Mouse (Mus musculus) MEL (cell line): Measurements from ENCODE around the gene Sema3e. TPM values are rescaled to one million over a fixed set of nuclear protein-coding genes. Genes with fewer than 3 reads are reported as not detected.

Experiments
- DNase-seq: peaks from one replicate; pipeline ENCODE4 v3.0.0; 2011; ENCODE audit warnings: low read depth, low spot score
- H3K27ac ChIP-seq: 2 replicates; pipeline ENCODE4 v1.5.1; 2012; ENCODE audit warnings: low read depth, mild to moderate bottlenecking, control low read depth, low read length, moderate library complexity; ENCODE audit not compliant: control insufficient read depth
- H3K27me3 ChIP-seq, 2 experiments: fragments of 150-350 bp in 1 of 2; sonication (generic) in 1 of 2; 2 replicates each; pipeline ENCODE4 v1.6.1; 2012; ENCODE audit warnings: low read length in 2 of 2, mild to moderate bottlenecking in 2 of 2, improper control_type of control experiment in 1 of 2, moderate library complexity in 1 of 2; ENCODE audit not compliant: insufficient read depth in 2 of 2, control insufficient read depth in 1 of 2
- H3K36me3 ChIP-seq, 2 experiments: 2 replicates each; pipeline ENCODE4 v1.6.1; 2012 to 2014; ENCODE audit warnings: low read length in 2 of 2, improper control_type of control experiment in 1 of 2, inconsistent platforms in 1 of 2, mild to moderate bottlenecking in 1 of 2; ENCODE audit not compliant: insufficient read depth in 2 of 2, control insufficient read depth in 1 of 2
- H3K4me1 ChIP-seq, 2 experiments: fragments of 150-350 bp in 1 of 2; sonication (generic) in 1 of 2; 2 replicates each; pipeline ENCODE4 v1.6.1; 2012; ENCODE audit warnings: low read length in 2 of 2, improper control_type of control experiment in 1 of 2, mild to moderate bottlenecking in 1 of 2; ENCODE audit not compliant: insufficient read depth in 2 of 2, control insufficient read depth in 1 of 2
- H3K4me3 ChIP-seq, 2 experiments: fragments of 150-350 bp in 1 of 2; sonication (generic) in 1 of 2; 2 replicates each; pipeline ENCODE4 v1.5.1; 2012; ENCODE audit warnings: low read depth in 2 of 2, low read length in 2 of 2, mild to moderate bottlenecking in 2 of 2, moderate library complexity in 2 of 2, control low read depth in 1 of 2, improper control_type of control experiment in 1 of 2; ENCODE audit not compliant: control insufficient read depth in 1 of 2, insufficient read depth in 1 of 2
- H3K79me2 ChIP-seq: 2 replicates; pipeline ENCODE4 v1.6.1; 2012; ENCODE audit warnings: mild to moderate bottlenecking, low read length, moderate library complexity; ENCODE audit not compliant: control insufficient read depth, poor library complexity, insufficient read depth
- H3K9ac ChIP-seq: 2 replicates; pipeline ENCODE4 v1.6.1; 2012; ENCODE audit warnings: low read depth, mild to moderate bottlenecking, control low read depth, low read length, moderate library complexity; ENCODE audit not compliant: control insufficient read depth, poor library complexity, severe bottlenecking
- H3K9me3 ChIP-seq: fragments of 150-350 bp; sonication (generic); replicated peaks from 2 replicates; pipeline ENCODE4 v1.6.1; 2012; ENCODE audit warnings: mild to moderate bottlenecking, low read length, improper control_type of control experiment, moderate library complexity; ENCODE audit not compliant: insufficient read depth
- CHD1 ChIP-seq: IDR thresholded peaks from 2 replicates; pipeline ENCODE4 v1.6.1; 2012; ENCODE audit warnings: low read depth, mild to moderate bottlenecking, inconsistent platforms, low read length, improper control_type of control experiment
- CTCF ChIP-seq, 3 experiments: IDR thresholded peaks in 2 of 3; conservative IDR thresholded peaks in 1 of 3; 2 replicates each; pipeline ENCODE4 v1.5.1; 2011 to 2012; ENCODE audit warnings: low read length in 3 of 3, low read depth in 2 of 3, mild to moderate bottlenecking in 2 of 3, improper control_type of control experiment in 1 of 3, inconsistent platforms in 1 of 3, mixed read lengths in 1 of 3, moderate library complexity in 1 of 3; ENCODE audit not compliant: control insufficient read depth in 1 of 3, insufficient read depth in 1 of 3, poor library complexity in 1 of 3, severe bottlenecking in 1 of 3
- EP300 ChIP-seq, 2 experiments: IDR thresholded peaks; 2 replicates each; pipeline ENCODE4 v1.6.1; 2011; ENCODE audit warnings: improper control_type of control experiment in 2 of 2, low read length in 2 of 2, low read depth in 1 of 2, mild to moderate bottlenecking in 1 of 2
- ETS1 ChIP-seq: IDR thresholded peaks from 2 replicates; pipeline ENCODE4 v1.6.1; 2012; ENCODE audit warnings: low read depth, mild to moderate bottlenecking, inconsistent platforms, low read length, improper control_type of control experiment, moderate library complexity
- HCFC1 ChIP-seq: IDR thresholded peaks from 2 replicates; pipeline ENCODE4 v1.6.1; 2012; ENCODE audit warnings: low read depth, mild to moderate bottlenecking, inconsistent platforms, low read length, improper control_type of control experiment, moderate library complexity
- JUND ChIP-seq: IDR thresholded peaks from 2 replicates; pipeline ENCODE4 v1.6.1; 2011; ENCODE audit warnings: low read depth, mild to moderate bottlenecking, improper control_type of control experiment, low read length
- MAFK ChIP-seq: IDR thresholded peaks from 2 replicates; pipeline ENCODE4 v1.6.1; 2011; ENCODE audit warnings: low read depth, mild to moderate bottlenecking, low read length, improper control_type of control experiment, borderline replicate concordance
- MAX ChIP-seq: IDR thresholded peaks from 2 replicates; pipeline ENCODE4 v1.6.1; 2011; ENCODE audit warnings: low read length, improper control_type of control experiment
- MEF2A ChIP-seq: IDR thresholded peaks from 2 replicates; pipeline ENCODE4 v1.6.1; 2014; ENCODE audit warnings: low read depth, mild to moderate bottlenecking, inconsistent platforms, low read length, improper control_type of control experiment; ENCODE audit not compliant: poor library complexity, insufficient replicate concordance, severe bottlenecking; ENCODE audit errors: extremely low read depth
- MXI1 ChIP-seq: IDR thresholded peaks from 2 replicates; pipeline ENCODE4 v1.6.1; 2011; ENCODE audit warnings: mild to moderate bottlenecking, low read depth, low read length, improper control_type of control experiment
- NELFE ChIP-seq: IDR thresholded peaks from 2 replicates; pipeline ENCODE4 v1.6.1; 2011; ENCODE audit warnings: low read depth, low read length, improper control_type of control experiment
- POLR2AphosphoS2 ChIP-seq: IDR thresholded peaks from 2 replicates; pipeline ENCODE4 v1.6.1; 2011; ENCODE audit warnings: low read length, improper control_type of control experiment
- POLR2AphosphoS5 ChIP-seq: IDR thresholded peaks from 2 replicates; pipeline ENCODE4 v1.6.1; 2012; ENCODE audit warnings: low read depth, borderline replicate concordance, mild to moderate bottlenecking, inconsistent platforms, low read length, moderate library complexity, mixed read lengths
- RAD21 ChIP-seq: IDR thresholded peaks from 2 replicates; pipeline ENCODE4 v1.6.1; 2011; ENCODE audit warnings: mild to moderate bottlenecking, low read depth, low read length, improper control_type of control experiment
- SIN3A ChIP-seq: IDR thresholded peaks from 2 replicates; pipeline ENCODE4 v1.6.1; 2012; ENCODE audit warnings: low read length, improper control_type of control experiment, inconsistent platforms
- SMC3 ChIP-seq: IDR thresholded peaks from 2 replicates; pipeline ENCODE4 v1.6.1; 2011; ENCODE audit warnings: low read depth, low read length, improper control_type of control experiment
- TAL1 ChIP-seq: IDR thresholded peaks from 2 replicates; pipeline ENCODE4 v1.6.1; 2012; ENCODE audit warnings: mild to moderate bottlenecking, inconsistent platforms, low read length, moderate library complexity, mixed read lengths
- UBTF ChIP-seq: IDR thresholded peaks from 2 replicates; pipeline ENCODE4 v1.6.1; 2012; ENCODE audit warnings: low read depth, mild to moderate bottlenecking, inconsistent platforms, low read length, improper control_type of control experiment, moderate library complexity, borderline replicate concordance; ENCODE audit not compliant: insufficient read depth
- ZKSCAN1 ChIP-seq: IDR thresholded peaks from 2 replicates; pipeline ENCODE4 v1.6.1; 2012; ENCODE audit warnings: low read depth, mild to moderate bottlenecking, inconsistent platforms, low read length, improper control_type of control experiment, moderate library complexity
- ZNF384 ChIP-seq: IDR thresholded peaks from 2 replicates; pipeline ENCODE4 v1.6.1; 2012; ENCODE audit warnings: low read depth, mild to moderate bottlenecking, inconsistent platforms, low read length, improper control_type of control experiment
- polyA plus RNA-seq, 2 experiments: library from polyadenylated mRNA; stranded (reverse) in 1 of 2; unstranded in 1 of 2; fragments of >175 nt in 1 of 2; fragments of >200 nt in 1 of 2; gene quantifications; 2 replicates each; pipeline versions ENCODE4 v1.2.1 to v1.2.4; 2012; ENCODE audit warnings: low replicate concordance in 2 of 2, low read depth in 1 of 2; ENCODE audit not compliant: insufficient read length in 2 of 2, insufficient read depth in 1 of 2, missing spikeins in 1 of 2
- total RNA-seq: library from RNA; depleted of rRNA; stranded (reverse); fragments of 300-350 nt; gene quantifications from 2 replicates; pipeline ENCODE4 v1.2.3, GENCODE M21; 2012; rRNA removed

Sema3e gene
- total and polyA plus RNA-seq, 3 experiments = not detected

- no peak for DNase-seq
- no peak overlapping the region for H3K9ac ChIP-seq
- no peaks in the 10 kb centered on the region for H3K9me3 ChIP-seq
- no peak for TF ChIP-seq MXI1
- no peak for TF ChIP-seq TAL1
- no peak for TF ChIP-seq ZKSCAN1
- no peak for TF ChIP-seq HCFC1
- TF ChIP-seq EP300 (IDR thresholded peaks at IDR 0.05; ENCODE audit: low read depth in 1 of 2, low read length in 2 of 2) = no peak
- no peak for TF ChIP-seq ETS1
- TF ChIP-seq POLR2AphosphoS2 = no peak
- TF ChIP-seq CHD1 = no peak
- no peak for TF ChIP-seq CTCF (IDR thresholded peaks at IDR 0.05 in 2 of 3, conservative IDR thresholded peaks at IDR 0.05 in 1 of 3; ENCODE audit: control insufficient read depth in 1 of 3, insufficient read depth in 1 of 3, low read depth in 2 of 3, low read length in 3 of 3, poor library complexity in 1 of 3, severe bottlenecking in 1 of 3)
- TF ChIP-seq MEF2A = no peak
- TF ChIP-seq MAX = no peak
- no peak for TF ChIP-seq NELFE
- no peak for TF ChIP-seq SIN3A
- TF ChIP-seq POLR2AphosphoS5 = no peak
- no peak for TF ChIP-seq UBTF
- TF ChIP-seq SMC3 = no peak
- no peak for TF ChIP-seq ZNF384
- no peak for TF ChIP-seq MAFK
- no peaks in the 10 kb centered on the region for H3K36me3 ChIP-seq
- no peaks in the 10 kb centered on the region for H3K27me3 ChIP-seq
- H3K4me3 ChIP-seq = no peak overlapping the region
- no peak overlapping the region for H3K27ac ChIP-seq
- no peaks in the 10 kb centered on the region for H3K79me2 ChIP-seq
- no peaks in the 10 kb centered on the region for H3K4me1 ChIP-seq
These were observed 235.1 kb downstream of the Sema3e start for GRCm38 (mm10) chr5:14260156-14260555.

GRCm38 (mm10) chr5:14267400-14267799 lies 242.3 kb downstream of the Sema3e start:
- Histone ChIP-seq H3K4me1 (no peaks in the 10 kb centered on the region), H3K9ac (no peak overlapping the region), H3K27me3 (no peaks in the 10 kb centered on the region), H3K27ac (no peak overlapping the region), H3K4me3 (no peak overlapping the region), H3K9me3 (no peaks in the 10 kb centered on the region), H3K79me2 (no peaks in the 10 kb centered on the region), H3K36me3 (no peaks in the 10 kb centered on the region)
- TF ChIP-seq CTCF (IDR thresholded peaks at IDR 0.05 in 2 of 3, conservative IDR thresholded peaks at IDR 0.05 in 1 of 3; ENCODE audit: control insufficient read depth in 1 of 3, insufficient read depth in 1 of 3, low read depth in 2 of 3, low read length in 3 of 3, poor library complexity in 1 of 3, severe bottlenecking in 1 of 3) (no peak), JUND (no peak), RAD21 (no peak), MXI1 (no peak), ETS1 (no peak), POLR2AphosphoS2 (no peak), EP300 (IDR thresholded peaks at IDR 0.05; ENCODE audit: low read depth in 1 of 2, low read length in 2 of 2) (no peak), TAL1 (no peak)
- no peak for DNase-seq

Other genes with a start within 250 kb of the Sema3e start
- not detected in 2 replicates for gene Speer3, start 233.7 kb upstream of the Sema3e start, total RNA-seq
- gene Speer3, start 233.7 kb upstream of the Sema3e start, polyA plus RNA-seq = not detected